Mouse (Mus musculus): ENCODE measurements around the gene P2rx3.

The P2rx3 gene

DNA sequence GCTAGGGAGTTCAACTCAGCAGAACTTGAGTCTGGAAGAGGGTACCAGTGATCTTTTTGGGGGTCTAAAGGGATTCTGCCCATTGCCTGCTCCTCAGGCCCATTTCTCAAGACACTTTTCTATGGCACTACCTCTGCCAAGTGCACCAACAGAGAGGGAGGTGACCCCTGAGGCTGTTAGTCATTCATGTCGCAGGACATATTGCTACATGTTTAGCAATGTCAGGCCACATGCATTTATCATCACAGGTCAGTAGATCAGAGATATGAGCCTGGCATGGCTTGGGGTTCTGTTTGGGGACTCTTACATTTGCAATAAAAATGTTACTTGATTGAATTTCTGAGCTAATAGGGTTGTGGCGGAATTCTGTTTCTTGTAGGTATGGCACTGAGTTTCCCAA is 61.7 kb downstream of the P2rx3 start:
- no peak for DNase-seq

DNA sequence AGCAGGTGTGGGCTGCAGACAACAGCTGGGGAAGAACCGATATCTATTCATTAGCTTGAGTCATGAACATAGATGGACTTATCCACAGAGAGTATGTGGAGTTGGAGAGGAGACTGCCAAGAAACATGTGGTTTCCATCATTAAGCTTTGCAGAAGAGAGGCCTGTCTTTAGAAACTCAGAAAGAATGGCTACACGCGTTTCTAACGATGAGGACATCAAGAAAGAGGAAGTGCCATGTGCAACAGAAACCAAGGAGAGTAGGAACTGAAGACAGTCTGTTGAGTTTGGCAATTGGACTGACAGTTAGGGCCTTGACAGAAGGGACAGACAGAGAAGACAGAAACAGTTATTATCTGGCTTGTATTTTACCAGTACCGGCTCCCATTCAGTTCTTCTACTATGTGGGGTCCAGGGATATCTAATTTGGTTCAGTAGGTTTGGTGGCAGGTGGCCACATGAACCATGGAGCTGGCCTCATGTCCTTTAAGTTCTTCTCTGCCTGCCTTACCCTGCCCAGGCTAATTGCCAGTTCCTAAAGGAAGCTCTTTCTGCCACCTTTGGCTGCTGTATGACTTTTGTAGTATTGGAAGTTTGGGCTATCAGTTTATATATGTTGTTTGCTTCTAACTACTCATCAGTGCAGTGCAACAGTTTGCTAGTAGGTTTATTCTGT is 69.8 kb downstream of the P2rx3 start:
- DNase-seq = no peak

DNA sequence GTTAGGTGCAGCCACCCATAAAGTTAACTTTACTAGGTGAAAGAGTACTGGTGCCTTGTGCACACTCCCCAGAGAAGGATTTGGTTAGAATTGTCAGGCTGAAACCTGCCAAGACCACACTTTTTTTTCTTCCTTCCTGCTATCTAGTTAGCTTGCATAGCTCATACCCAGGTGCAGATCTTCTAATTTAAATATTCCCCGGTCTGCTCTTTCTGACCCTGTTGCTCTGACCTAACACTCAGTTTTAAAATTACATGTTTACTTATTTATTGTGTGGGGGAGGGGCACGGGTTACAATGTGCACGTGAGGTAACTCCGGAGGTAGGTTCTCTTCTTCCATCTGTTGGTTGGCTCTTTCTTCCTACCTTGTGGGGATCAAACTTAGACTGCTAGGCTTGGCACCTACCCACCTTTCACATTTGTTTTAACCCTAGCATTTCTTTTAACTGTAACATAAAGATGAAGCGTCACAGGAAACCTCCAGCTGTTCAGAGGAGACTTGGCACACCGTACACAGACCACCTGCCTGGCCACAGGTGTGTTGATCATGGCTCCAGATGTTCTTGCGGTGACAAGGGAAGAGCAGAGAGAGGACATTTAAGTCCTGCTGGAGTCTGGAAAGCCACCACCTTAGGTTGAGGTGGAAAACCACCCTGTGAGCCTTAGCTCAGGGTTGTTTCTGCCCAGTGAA is 73.0 kb downstream of the P2rx3 start:
- no peak for DNase-seq

DNA sequence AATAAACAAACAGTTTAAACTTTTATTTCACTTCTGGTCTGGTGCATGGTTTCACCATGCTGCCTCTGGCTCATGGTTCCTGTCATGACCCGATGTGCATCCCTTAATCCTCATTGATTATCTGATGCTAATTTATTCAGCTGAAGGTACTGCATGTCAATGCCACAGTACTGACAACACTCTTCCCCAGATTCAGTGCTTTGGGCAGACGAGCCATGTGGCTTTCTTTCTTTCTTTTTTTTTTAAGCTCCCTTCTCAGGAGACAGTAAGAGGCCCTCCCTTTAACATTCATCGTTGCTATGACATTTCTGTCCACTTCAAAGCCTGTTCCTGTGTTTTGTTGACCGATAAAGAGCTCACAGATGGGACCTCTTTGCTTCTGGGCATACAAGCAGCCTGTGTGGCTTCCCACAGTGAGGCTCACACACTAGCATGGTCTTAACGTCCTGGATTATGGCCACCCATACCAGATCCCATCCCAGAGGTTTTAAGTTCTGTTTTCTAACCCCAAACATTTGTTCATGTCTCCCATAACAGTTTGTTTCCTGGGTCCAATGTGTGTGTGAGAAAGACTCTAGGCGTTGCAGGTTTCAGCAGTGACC is 74.3 kb downstream of the P2rx3 start:
- DNase-seq = no peak

DNA sequence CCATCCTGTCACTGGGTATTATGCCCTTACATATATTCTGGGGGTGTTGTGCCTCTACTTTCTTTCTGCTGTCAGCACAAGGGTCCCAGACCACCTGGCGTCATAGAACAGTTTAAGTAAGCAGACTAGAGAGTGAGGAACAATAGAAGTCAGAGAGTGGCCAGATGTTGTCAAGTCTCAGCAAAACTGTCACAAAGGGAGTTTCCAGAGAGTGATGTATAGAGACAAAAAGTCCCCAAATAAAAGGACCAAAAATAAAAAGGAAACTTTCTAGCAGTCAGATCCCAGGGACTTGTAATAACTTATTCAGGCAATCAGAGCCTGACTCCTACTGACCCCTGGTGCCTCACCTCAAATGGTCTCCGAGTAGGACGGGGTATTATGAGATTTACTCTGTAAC is 75.4 kb downstream of the P2rx3 start:
- no peak for DNase-seq

DNA sequence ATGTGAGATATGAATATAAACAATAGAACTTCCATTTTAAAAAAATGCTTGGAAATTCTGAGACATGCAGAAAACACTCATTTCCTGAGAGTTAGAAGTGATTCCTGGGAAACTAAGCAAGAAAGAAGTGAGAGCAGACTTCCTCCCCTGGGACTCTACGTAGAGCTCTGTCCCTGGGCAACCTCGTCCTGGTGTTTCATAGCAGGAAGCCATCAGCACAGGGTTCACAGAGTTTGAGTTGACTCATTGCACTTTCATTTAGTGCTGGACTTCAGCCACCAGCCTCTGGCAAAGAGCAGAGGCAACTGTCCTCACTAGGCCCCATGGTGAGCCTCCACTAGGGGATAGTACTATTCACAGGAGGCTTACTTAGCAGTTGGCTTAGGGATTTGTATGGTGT is 76.0 kb downstream of the P2rx3 start:
- DNase-seq = no peak

DNA sequence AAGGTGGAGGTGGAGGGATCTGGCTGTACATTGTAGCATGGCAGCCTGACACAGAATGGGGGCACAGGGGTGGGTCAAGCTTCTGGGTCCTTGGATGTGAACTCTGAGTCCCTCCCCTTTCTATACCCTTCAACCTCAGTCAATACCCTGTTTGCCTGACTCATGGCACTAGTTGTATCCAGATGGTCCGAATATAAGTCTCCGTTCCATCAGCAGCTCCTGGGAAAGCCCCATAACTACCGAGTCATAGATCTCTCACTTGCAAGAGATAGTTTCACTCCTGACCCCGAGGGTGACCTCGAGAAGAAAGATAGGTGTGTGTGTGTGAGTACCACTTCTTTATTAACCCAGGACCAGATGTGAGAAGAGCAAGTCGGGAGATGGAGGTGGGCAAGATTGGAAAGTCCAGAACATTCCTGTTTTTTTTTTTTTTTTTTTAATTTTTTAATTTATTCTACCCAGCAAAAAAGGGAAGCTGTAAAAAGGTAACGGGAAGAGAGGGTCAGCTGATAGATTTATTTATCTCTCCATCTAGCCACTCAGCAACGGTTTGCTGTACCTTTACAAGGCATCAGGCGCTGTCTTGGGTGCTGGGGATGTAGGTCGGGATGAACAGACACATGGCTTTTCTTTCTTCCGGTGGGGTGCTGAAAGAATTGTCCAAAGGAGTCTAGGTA is 78.5 kb downstream of the P2rx3 start:
- no peak for DNase-seq

DNA sequence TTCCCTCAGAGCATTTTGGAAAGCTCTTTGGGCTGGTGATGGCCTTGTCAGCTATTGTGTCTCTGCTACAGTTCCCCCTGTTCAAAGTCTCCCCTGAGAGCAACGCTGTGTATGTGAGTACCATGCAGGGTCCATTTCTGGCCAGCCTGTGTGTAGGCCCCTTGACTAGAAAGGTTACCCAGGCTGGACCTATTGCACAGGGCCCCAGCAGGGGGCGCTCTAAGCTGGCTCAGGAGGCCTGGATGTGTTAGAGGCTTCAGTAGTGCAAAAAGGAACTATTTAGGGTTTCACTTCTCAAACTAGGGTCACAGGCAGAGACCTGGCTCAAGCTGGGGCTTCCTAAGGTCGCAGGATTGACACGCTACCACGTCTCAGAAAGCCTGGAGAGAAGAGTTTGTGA is 81.0 kb downstream of the P2rx3 start:
- peak; percentile 11 to 32 for DNase-seq

DNA sequence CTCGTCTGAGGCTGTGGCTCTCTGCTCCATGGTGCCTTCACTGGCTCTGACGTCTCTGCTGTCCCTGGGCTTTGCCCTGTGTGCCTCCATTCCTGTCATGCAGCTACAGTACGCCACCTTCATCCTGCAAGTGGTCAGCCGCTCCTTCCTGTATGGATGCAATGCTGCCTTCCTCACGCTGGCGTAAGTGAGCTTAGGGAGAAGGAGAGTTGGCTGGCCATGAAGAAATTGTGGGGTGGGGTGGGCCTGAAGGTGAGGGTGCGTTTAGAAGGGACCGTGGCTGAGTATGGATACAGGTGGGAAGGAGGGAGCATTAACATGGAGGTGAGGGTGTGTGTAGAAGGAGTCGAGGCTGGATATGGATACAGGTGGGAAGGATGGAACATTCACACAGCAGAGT is 81.8 kb downstream of the P2rx3 start:
- DNase-seq = no peak

DNA sequence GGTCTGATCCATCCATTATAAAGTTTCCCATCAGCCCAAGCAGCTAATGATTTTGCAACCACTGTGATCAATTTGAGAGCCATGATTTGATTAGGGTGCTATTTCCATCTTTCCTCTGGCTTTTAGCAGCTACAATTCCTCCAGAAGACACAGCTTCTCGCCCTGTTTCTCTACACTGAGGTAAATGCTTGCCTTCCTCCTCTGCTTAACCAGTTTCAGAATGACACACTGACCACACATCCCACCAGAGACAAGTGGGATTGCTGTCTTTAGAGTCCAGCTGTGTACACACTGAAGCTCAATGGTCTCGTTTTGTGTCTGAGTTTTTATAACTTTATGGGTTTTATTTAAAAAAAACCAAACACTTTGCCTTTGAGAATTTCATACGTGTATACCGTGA is 84.6 kb downstream of the P2rx3 start:
- DNase-seq = no peak

DNA sequence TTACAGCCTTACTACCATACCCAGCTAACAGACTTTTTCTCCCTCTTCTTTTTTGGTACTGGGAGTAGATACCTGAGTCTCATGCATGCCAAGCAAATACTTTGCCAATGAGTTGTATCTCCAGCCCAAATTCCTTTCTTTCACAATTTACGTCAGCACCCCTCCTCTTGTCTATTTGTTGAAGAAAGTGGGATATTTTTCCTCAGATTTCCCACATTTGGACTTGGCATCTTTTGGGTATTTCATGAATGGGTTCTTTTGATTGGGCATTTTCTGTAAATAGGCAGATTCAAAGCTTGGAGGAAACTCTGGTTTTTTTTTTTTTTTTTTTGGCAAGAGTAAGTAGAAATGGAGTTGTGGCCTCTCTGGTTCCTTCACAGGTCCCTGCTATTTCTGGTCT is 85.0 kb downstream of the P2rx3 start:
- no peak for DNase-seq

DNA sequence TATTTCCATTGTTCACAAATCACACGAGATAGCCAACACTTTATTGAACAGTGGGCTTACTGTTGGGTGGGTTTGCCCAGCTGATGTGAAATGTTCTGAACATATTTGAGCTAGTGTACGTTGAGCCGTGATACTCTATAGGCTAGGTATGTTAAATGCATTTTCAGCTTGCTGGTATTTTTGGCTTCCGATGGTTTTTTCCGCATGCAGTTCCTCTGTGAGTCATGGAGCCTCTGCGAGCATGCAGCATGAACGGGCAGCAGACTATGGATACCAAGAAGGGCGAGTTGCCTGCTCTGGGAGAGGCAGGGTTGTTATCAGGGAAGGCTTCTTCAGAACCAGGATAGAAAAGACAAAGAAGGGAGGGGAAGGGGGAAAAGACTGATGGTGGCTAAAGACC is 86.2 kb downstream of the P2rx3 start:
- no peak for DNase-seq

DNA sequence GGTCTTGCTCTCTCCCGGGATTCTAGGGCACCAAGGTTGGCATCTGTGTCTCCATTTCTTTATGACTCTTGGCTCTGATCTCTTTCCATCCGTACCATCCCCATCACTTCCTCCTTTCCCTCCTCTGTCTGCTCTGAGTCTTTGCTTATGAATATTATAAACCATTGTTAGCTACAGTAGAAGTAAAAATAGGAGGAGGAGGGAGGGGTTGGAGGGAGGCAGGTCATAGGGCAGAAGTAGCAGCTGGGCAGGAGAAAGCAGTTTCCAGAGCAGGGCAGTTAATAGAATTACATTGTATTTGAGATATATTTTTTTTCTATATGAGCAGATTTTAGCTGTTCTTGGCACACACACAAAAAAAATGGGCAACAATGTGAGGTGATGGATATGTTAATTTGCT is 88.5 kb downstream of the P2rx3 start:
- DNase-seq = no peak

Measured in cerebellum, postnatal 36 days (tissue).